Mouse (Mus musculus) C2C12 (cell line): ENCODE measurements around the gene Nfs1. TPM values are rescaled to one million over a fixed set of nuclear protein-coding genes. Genes with fewer than 3 reads are reported as not detected.
"Not testable (repeated sequence)": the region's sequence is repeated elsewhere in the genome, so short reads cannot be mapped to it uniquely, and the experiment has no call there.

Source experiments
- H3K27me3 ChIP-seq: one replicate; pipeline ENCODE4 v1.6.1; 2011; ENCODE audit not compliant: control insufficient read depth, insufficient read depth, insufficient read length
- H3K36me3 ChIP-seq: one replicate; pipeline ENCODE4 v1.6.1; 2011; ENCODE audit not compliant: control insufficient read depth, insufficient read depth
- H3K4me3 ChIP-seq: one replicate; pipeline ENCODE4 v1.5.1; 2011; ENCODE audit warnings: mild to moderate bottlenecking, control low read depth; ENCODE audit not compliant: poor library complexity, insufficient read depth, severe bottlenecking
- H3K79me2 ChIP-seq: one replicate; pipeline ENCODE4 v1.6.1; 2011; ENCODE audit not compliant: control insufficient read depth, insufficient read depth
- H3K79me3 ChIP-seq: one replicate; pipeline ENCODE4 v1.6.1; 2011; ENCODE audit warnings: low read depth, control low read depth
- H3ac ChIP-seq: one replicate; pipeline ENCODE3; 2011; ENCODE audit warnings: low read depth; ENCODE audit not compliant: control insufficient read depth, insufficient read length
- CEBPB ChIP-seq: IDR thresholded peaks from one replicate; pipeline ENCODE4 v1.6.1; 2011; ENCODE audit warnings: low read depth, mild to moderate bottlenecking, control low read depth, moderate library complexity
- CTCF ChIP-seq: IDR thresholded peaks from one replicate; pipeline ENCODE4 v1.5.1; 2011; ENCODE audit not compliant: control insufficient read depth, insufficient read depth, insufficient read length
- FOSL1 ChIP-seq: IDR thresholded peaks from one replicate; pipeline ENCODE4 v1.8.0; 2011; ENCODE audit warnings: mild to moderate bottlenecking, low read length; ENCODE audit not compliant: poor library complexity, insufficient read depth, severe bottlenecking
- MAX ChIP-seq: IDR thresholded peaks from one replicate; pipeline ENCODE4 v1.6.1; 2011; ENCODE audit warnings: mild to moderate bottlenecking, control low read depth
- MYOD1 ChIP-seq: IDR thresholded peaks from one replicate; pipeline ENCODE4 v1.6.1; 2011; ENCODE audit warnings: low read depth; ENCODE audit not compliant: control insufficient read depth, insufficient read length
- MYOG ChIP-seq: IDR thresholded peaks from one replicate; pipeline ENCODE4 v1.6.1; 2011; ENCODE audit not compliant: control insufficient read depth, insufficient read length; ENCODE audit errors: extremely low read depth
- USF1 ChIP-seq: IDR thresholded peaks from one replicate; pipeline ENCODE4 v1.6.1; 2011; ENCODE audit warnings: low read depth, mild to moderate bottlenecking, control low read depth, moderate library complexity
- polyA plus RNA-seq: library from polyadenylated mRNA; unstranded; fragments of >200 nt; fragmentation: generic; extraction: Trizol; gene quantifications from one replicate; pipeline ENCODE4 v1.2.1, GENCODE M21; 2012; ENCODE audit warnings: missing spikeins

The Nfs1 gene
- polyA plus RNA-seq, 1 experiment: 33.7 TPM

- TF ChIP-seq CTCF: no peak
- TF ChIP-seq USF1: no peak
- TF ChIP-seq MYOD1: no peak
- TF ChIP-seq MAX: no peak
- TF ChIP-seq MYOG: no peak
- TF ChIP-seq CEBPB: no peak
- H3K79me2 ChIP-seq: no peaks in the 10 kb centered on the region
- H3K79me3 ChIP-seq: no peaks in the 10 kb centered on the region
- H3K4me3 ChIP-seq: no peak within 1 kb of the TSS
- H3K36me3 ChIP-seq: peaks cover 41% of the 10 kb centered on the region
- H3K27me3 ChIP-seq: no peaks in the 10 kb centered on the region
- H3ac ChIP-seq: no peak within 1 kb of the TSS
Measured at GRCm38 (mm10) chr2:156126992-156127391, 17.0 kb downstream of the Nfs1 start, which contains the start of gene Gm28036. Gene Gm28036, minus strand, starts transcription at chr2:156127092.

GRCm38 (mm10) chr2:156123731-156124130 is 20.3 kb downstream of the Nfs1 start:
- H3K4me3 ChIP-seq: no peak overlapping the region
- peaks cover 31% of the 10 kb centered on the region for H3K36me3 ChIP-seq
- H3K27me3 ChIP-seq: no peaks in the 10 kb centered on the region
- H3K79me3 ChIP-seq: no peaks in the 10 kb centered on the region
- H3K79me2 ChIP-seq: no peaks in the 10 kb centered on the region
- H3ac ChIP-seq: no peak overlapping the region
- TF ChIP-seq FOSL1 (no peak), MYOG (no peak), MYOD1 (no peak), MAX (no peak), CEBPB (no peak), USF1 (no peak), CTCF (no peak)

- Histone ChIP-seq H3K79me2 (no peaks in the 10 kb centered on the region), H3K4me3 (no peak overlapping the region), H3K79me3 (no peaks in the 10 kb centered on the region), H3K36me3 (peaks cover 12% of the 10 kb centered on the region), H3ac (no peak overlapping the region), H3K27me3 (no peaks in the 10 kb centered on the region)
- TF ChIP-seq MAX: peak; percentile 62
- no peak for TF ChIP-seq CEBPB
- TF ChIP-seq FOSL1: no peak
Measured at GRCm38 (mm10) chr2:156119566-156119965, 24.4 kb downstream of the Nfs1 start.

GRCm38 (mm10) chr2:156112080-156112423 is 31.9 kb downstream of the Nfs1 start:
- H3K79me2 ChIP-seq: peaks cover 51% of the 10 kb centered on the region
- H3K79me3 ChIP-seq: peaks cover 45% of the 10 kb centered on the region
- not testable (repeated sequence) for H3K27me3 ChIP-seq, H3K36me3 ChIP-seq
- peak overlapping the region; percentile 87 for H3K4me3 ChIP-seq
- H3ac ChIP-seq: peak overlapping the region; percentile 52

- H3K27me3 ChIP-seq: no peaks in the 10 kb centered on the region
- H3K4me3 ChIP-seq: peak within 1 kb of the TSS; percentile 87
- H3K36me3 ChIP-seq: peaks cover 9% of the 10 kb centered on the region
- peak within 1 kb of the TSS; percentile 96 for H3ac ChIP-seq
- H3K79me3 ChIP-seq: peaks cover 50% of the 10 kb centered on the region
- no peak for TF ChIP-seq MAX
- TF ChIP-seq FOSL1: no peak
- no peak for TF ChIP-seq MYOD1
- TF ChIP-seq CEBPB: no peak
- no peak for TF ChIP-seq CTCF
- TF ChIP-seq MYOG: no peak
- peaks cover 56% of the 10 kb centered on the region for H3K79me2 ChIP-seq
Measured at GRCm38 (mm10) chr2:156111358-156112079, 32.5 kb downstream of the Nfs1 start, which contains the start of the genes Cpne1 and Rbm12. Gene Cpne1, minus strand, starts transcription at chr2:156111965. Gene Rbm12, minus strand, starts transcription at chr2:156111978.

GRCm38 (mm10) chr2:156110627-156111357 is 33.2 kb downstream of the Nfs1 start:
- no peaks in the 10 kb centered on the region for H3K27me3 ChIP-seq
- peaks cover 57% of the 10 kb centered on the region for H3K79me3 ChIP-seq
- peaks cover 15% of the 10 kb centered on the region for H3K36me3 ChIP-seq
- peaks cover 64% of the 10 kb centered on the region for H3K79me2 ChIP-seq
- H3ac ChIP-seq: peak overlapping the region; percentile 96
- peak overlapping the region; percentile 87 for H3K4me3 ChIP-seq
- no peak for TF ChIP-seq MYOD1
- no peak for TF ChIP-seq MYOG
- TF ChIP-seq MAX: no peak
- no peak for TF ChIP-seq CEBPB
- TF ChIP-seq CTCF: no peak
- TF ChIP-seq FOSL1: no peak
- no peak for TF ChIP-seq USF1
